In genomic region chr19:41384922-41385508, GRCm38 (mm10) we compare ENCODE assay signal across 8 mouse cellular contexts. TPM values are rescaled to one million over a fixed set of nuclear protein-coding genes. Genes with fewer than 3 reads are reported as not detected.
A peak's percentile ranks its signal among the peaks of the same experiment; 100 is the strongest.
DNase-seq lines count a peak whose midpoint lies in the region; ATAC-seq and TF ChIP-seq lines count a peak whose summit lies in the region.

Pik3ap1 (minus strand) TSS chr19:41385102.

- no peak within 1 kb of the TSS for H3K27ac ChIP-seq in ES-Bruce4 (ENCODE audit: insufficient read depth, low read length)
- no peak within 1 kb of the TSS for H3K27ac ChIP-seq in embryonic facial prominence, embryonic 11.5 days (replicated peaks; ENCODE audit: low read depth, low read length)
- no peak within 1 kb of the TSS for H3K27ac ChIP-seq in heart, embryonic 16.5 days (ENCODE audit: low read length)

- WGBS in embryonic facial prominence, embryonic 11.5 days: under 1% methylated on average over 41 of the region's 41 CpGs
- 0% methylated on average over 39 of the region's 41 CpGs for WGBS in heart, embryonic 16.5 days

- H3K36me3 ChIP-seq in ES-Bruce4 (ENCODE audit: control insufficient read depth, insufficient read depth, low read length, poor library complexity, severe bottlenecking): no peaks in the 10 kb centered on the region
- no peaks in the 10 kb centered on the region for H3K36me3 ChIP-seq in embryonic facial prominence, embryonic 11.5 days (replicated peaks; ENCODE audit: control insufficient read depth, insufficient read depth, low read depth, low read length)
- no peaks in the 10 kb centered on the region for H3K36me3 ChIP-seq in heart, embryonic 16.5 days (ENCODE audit: control insufficient read depth, insufficient read depth)

- peak within 1 kb of the TSS; percentile 73 for H3K4me3 ChIP-seq in ES-Bruce4 (ENCODE audit: low read depth, low read length)
- peak within 1 kb of the TSS; percentile 54 for H3K4me3 ChIP-seq in embryonic facial prominence, embryonic 11.5 days (ENCODE audit: low read depth, low read length)
- H3K4me3 ChIP-seq in heart, embryonic 16.5 days (ENCODE audit: low read length): peak within 1 kb of the TSS; percentile 55

- no peaks in the 10 kb centered on the region for H3K9me3 ChIP-seq in ES-Bruce4 (replicated peaks; ENCODE audit: control insufficient read depth, insufficient read depth, low read length, poor library complexity, severe bottlenecking)
- no peaks in the 10 kb centered on the region for H3K9me3 ChIP-seq in embryonic facial prominence, embryonic 11.5 days (replicated peaks; ENCODE audit: control insufficient read depth, low read length)
- no peaks in the 10 kb centered on the region for H3K9me3 ChIP-seq in heart, embryonic 16.5 days (replicated peaks; ENCODE audit: control insufficient read depth, low read length)

- peak within 1 kb of the TSS; percentile 99 for H3K4me2 ChIP-seq in embryonic facial prominence, embryonic 11.5 days (ENCODE audit: low read depth, low read length)
- peak within 1 kb of the TSS; percentile 87 for H3K4me2 ChIP-seq in heart, embryonic 16.5 days (ENCODE audit: low read depth, low read length)

- H3K9ac ChIP-seq in ES-Bruce4 (ENCODE audit: low read depth, poor library complexity, severe bottlenecking): peak within 1 kb of the TSS; percentile 41
- peak within 1 kb of the TSS; percentile 55 for H3K9ac ChIP-seq in embryonic facial prominence, embryonic 11.5 days (replicated peaks; ENCODE audit: low read length)
- peak within 1 kb of the TSS; percentile 51 for H3K9ac ChIP-seq in heart, embryonic 16.5 days (ENCODE audit: low read length)

- no peak for TF ChIP-seq CTCF in ES-Bruce4 (IDR thresholded peaks at IDR 0.05; ENCODE audit: low read depth, low read length)

- peak; percentile 61 for DNase-seq in 416B (ENCODE audit: low read depth)
- DNase-seq in embryonic facial prominence, embryonic 11.5 days (ENCODE audit: low spot score): peak; percentile 40
- DNase-seq in kidney, postnatal 36 days: peak; percentile 12 to 60
- peak; percentile 36 to 75 for DNase-seq in spleen, postnatal 10 days (ENCODE audit: low spot score in 2 of 2)

- H3K4me1 ChIP-seq in ES-Bruce4 (ENCODE audit: control insufficient read depth, insufficient read depth, low read length): no peaks in the 10 kb centered on the region
- no peaks in the 10 kb centered on the region for H3K4me1 ChIP-seq in embryonic facial prominence, embryonic 11.5 days (ENCODE audit: control insufficient read depth, insufficient read depth, low read length)
- H3K4me1 ChIP-seq in heart, embryonic 16.5 days (ENCODE audit: control insufficient read depth, insufficient read depth, low read length): peaks cover 12% of the 10 kb centered on the region

- no peak for ATAC-seq in embryonic facial prominence, embryonic 11.5 days (replicated peaks; ENCODE audit: insufficient number of reproducible peaks, low FRiP score, low TSS enrichment, low read depth)
- ATAC-seq in heart, embryonic 16.5 days (replicated peaks; ENCODE audit: extremely low read depth, insufficient read depth, low FRiP score): peak; percentile 53
- peak; percentile 87 for ATAC-seq in megakaryocyte, adult 5-6 weeks (ENCODE audit: poor library complexity, severe bottlenecking)
- no peak for ATAC-seq in erythroid progenitor cell, adult 5-6 weeks (replicated peaks; ENCODE audit: low FRiP score, poor library complexity, severe bottlenecking)

- TF ChIP-seq POLR2A in ES-Bruce4 (IDR thresholded peaks at IDR 0.05; ENCODE audit: insufficient read depth, low read length): no peak

- 0 out of 2 replicates have a peak, but pooled peaks cover 2% of the 10 kb centered on the region for H3K27me3 ChIP-seq in ES-Bruce4 (ENCODE audit: control insufficient read depth, insufficient read depth, low read length, poor library complexity, severe bottlenecking)
- H3K27me3 ChIP-seq in embryonic facial prominence, embryonic 11.5 days (ENCODE audit: control insufficient read depth, insufficient read depth, low read length): 0 out of 2 replicates have a peak, but pooled peaks cover 3% of the 10 kb centered on the region
- H3K27me3 ChIP-seq in heart, embryonic 16.5 days (ENCODE audit: control insufficient read depth, insufficient read depth, low read length): no peaks in the 10 kb centered on the region

- no peak for TF ChIP-seq EP300 in ES-Bruce4 (IDR thresholded peaks at IDR 0.05; ENCODE audit: insufficient read depth, low read depth, low read length)

RNA-seq across cellular contexts. Expression of gene Pik3ap1, which starts in this region (rescaled TPM):
- 0.16 and 0.38 TPM in 2 replicates for polyA plus RNA-seq in ES-Bruce4 (2011; ENCODE audit: insufficient read depth, insufficient read length, low read depth, missing spikeins)
- 3.0 and 3.3 TPM in 2 replicates for polyA plus RNA-seq in embryonic facial prominence, embryonic 11.5 days (2014; fragmentation: Nextera tagmentation; extraction: Ambion mirVana)
- polyA plus RNA-seq in heart, embryonic 16.5 days (2015; fragmentation: Nextera tagmentation; extraction: Ambion mirVana): 1.5 and 1.7 TPM in 2 replicates
- 16.8 and 17.9 TPM in 2 replicates for total RNA-seq in megakaryocyte, adult 5-6 weeks (2015)
- 15.3 and 20.4 TPM in 2 replicates for total RNA-seq in megakaryocyte, adult 5-6 weeks (2017)
- total RNA-seq in erythroid progenitor cell, adult 5-6 weeks (2015; ENCODE audit: low replicate concordance): 13.8 and 15.9 TPM in 2 replicates
- total RNA-seq in erythroid progenitor cell, adult 5-6 weeks (2017; ENCODE audit: low replicate concordance): 9.6 and 11.8 TPM in 2 replicates

Comparison
In these comparisons a context has a peak if more than half of its experiments do, and no peak if none do; other contexts are left out.
1. ATAC-seq: peak in heart, embryonic 16.5 days (single experiment) and megakaryocyte, adult 5-6 weeks (single experiment); none in embryonic facial prominence, embryonic 11.5 days (single experiment) and erythroid progenitor cell, adult 5-6 weeks (single experiment).
2. Peak in every context shown above with its lines, with median percentiles within 50 percentile points of each other: DNase-seq, H3K4me3 ChIP-seq and H3K9ac ChIP-seq.